Mouse (Mus musculus) liver, embryonic 12.5 days (tissue): ENCODE results near the gene Klk1b8. TPM values are rescaled to one million over a fixed set of nuclear protein-coding genes. Genes with fewer than 3 reads are reported as not detected.

Experiments
- ATAC-seq: fragments of 200-750 bp; cut with Nextera tagmentation; 2 replicates; pipeline ENCODE4 v1.8.0; 2017; ENCODE audit warnings: moderate number of reproducible peaks, mild to moderate bottlenecking, moderate library complexity
- H3K27ac ChIP-seq: fragments of 300-500 bp; sonication (generic); 2 replicates; pipeline ENCODE4 v1.5.1; 2016; ENCODE audit warnings: mild to moderate bottlenecking
- H3K27me3 ChIP-seq: fragments of 300-500 bp; sonication (generic); replicated peaks from 2 replicates; pipeline ENCODE4 v1.6.1; 2016; ENCODE audit warnings: mild to moderate bottlenecking, moderate library complexity
- H3K36me3 ChIP-seq: fragments of 300-500 bp; sonication (generic); 2 replicates; pipeline ENCODE4 v1.6.1; 2016; ENCODE audit warnings: mild to moderate bottlenecking, moderate library complexity
- H3K4me1 ChIP-seq: fragments of 300-500 bp; sonication (generic); 2 replicates; pipeline ENCODE4 v1.6.1; 2016
- H3K4me2 ChIP-seq: fragments of 300-500 bp; sonication (generic); 2 replicates; pipeline ENCODE4 v1.6.1; 2016; ENCODE audit warnings: mild to moderate bottlenecking, moderate library complexity
- H3K4me3 ChIP-seq: fragments of 300-500 bp; sonication (generic); 2 replicates; pipeline ENCODE4 v1.5.1; 2016; ENCODE audit warnings: mild to moderate bottlenecking, moderate library complexity
- H3K9ac ChIP-seq: fragments of 300-500 bp; sonication (generic); 2 replicates; pipeline ENCODE4 v1.6.1; 2016; ENCODE audit warnings: mild to moderate bottlenecking, moderate library complexity
- H3K9me3 ChIP-seq: fragments of 300-500 bp; sonication (generic); replicated peaks from 2 replicates; pipeline ENCODE4 v1.6.1; 2016; ENCODE audit warnings: mild to moderate bottlenecking, moderate library complexity
- WGBS: fragments of 180-500 bp; shearing (Covaris S2); methylation state at CpG from one replicate; pipeline ENCODE4 v1.1.7; 2016; ENCODE audit not compliant: insufficient replicate concordance; 5-methylcytosine and 5-hydroxymethylcytosine counted together
- polyA plus RNA-seq: library from polyadenylated mRNA; unstranded; fragments of >200 nt; fragmentation: Nextera tagmentation; extraction: Ambion mirVana; gene quantifications from 2 replicates; pipeline ENCODE4 v1.2.1, GENCODE M21; 2016

Gene Klk1b8
- not detected in 2 replicates for polyA plus RNA-seq

DNA sequence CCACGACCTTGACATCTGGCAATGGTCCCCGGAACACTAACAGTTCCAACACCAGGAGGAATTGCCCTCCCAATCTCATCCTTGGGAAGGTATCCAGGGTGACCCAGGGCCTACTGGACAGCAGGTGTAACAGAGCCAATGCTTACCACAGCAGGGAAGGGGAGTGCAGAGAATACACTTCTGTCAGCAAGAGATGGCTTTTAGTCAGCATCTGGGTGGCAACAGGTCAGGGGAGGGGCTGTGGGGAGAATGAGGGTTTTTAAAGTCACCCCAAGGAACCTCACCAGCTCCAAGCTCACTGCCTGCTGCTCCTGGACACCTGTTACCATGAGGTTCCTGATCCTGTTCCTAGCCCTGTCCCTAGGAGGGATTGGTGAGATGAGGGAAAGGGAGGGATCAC lies at the start of gene Klk1b8:
TSS of gene Klk1b8 (plus strand) at position 301 of the 400 bp plus-strand sequence.
- Histone ChIP-seq H3K9ac (no peak within 1 kb of the TSS), H3K4me3 (no peak within 1 kb of the TSS), H3K4me1 (no peaks in the 10 kb centered on the region), H3K27ac (no peak within 1 kb of the TSS), H3K36me3 (no peaks in the 10 kb centered on the region), H3K4me2 (no peak within 1 kb of the TSS), H3K27me3 (no peaks in the 10 kb centered on the region), H3K9me3 (no peaks in the 10 kb centered on the region)
- no peak for ATAC-seq
- WGBS: 52% methylated on average over 2 of the region's 2 CpGs

DNA sequence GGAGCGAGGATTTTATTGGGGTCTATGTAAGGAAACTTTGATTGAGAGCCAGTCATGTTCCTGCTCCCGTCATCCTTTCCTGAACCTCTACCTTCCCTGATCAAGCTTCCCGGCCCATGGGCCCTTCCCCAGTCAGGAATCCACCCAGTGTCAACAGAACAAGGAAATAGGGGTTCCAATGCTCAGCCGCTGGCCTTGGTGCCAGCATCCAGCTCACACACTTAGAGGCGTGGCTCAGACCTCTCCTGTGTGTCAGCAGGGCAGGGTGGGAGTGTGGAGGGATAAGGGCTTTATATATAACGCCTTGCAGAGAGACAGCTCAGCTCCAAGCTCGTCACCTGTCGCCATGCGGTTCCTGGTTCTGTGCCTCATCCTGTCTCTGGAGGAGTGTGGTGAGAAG lies 35.6 kb upstream of the Klk1b8 start:
- ATAC-seq: no peak
- H3K4me3 ChIP-seq: no peak overlapping the region

DNA sequence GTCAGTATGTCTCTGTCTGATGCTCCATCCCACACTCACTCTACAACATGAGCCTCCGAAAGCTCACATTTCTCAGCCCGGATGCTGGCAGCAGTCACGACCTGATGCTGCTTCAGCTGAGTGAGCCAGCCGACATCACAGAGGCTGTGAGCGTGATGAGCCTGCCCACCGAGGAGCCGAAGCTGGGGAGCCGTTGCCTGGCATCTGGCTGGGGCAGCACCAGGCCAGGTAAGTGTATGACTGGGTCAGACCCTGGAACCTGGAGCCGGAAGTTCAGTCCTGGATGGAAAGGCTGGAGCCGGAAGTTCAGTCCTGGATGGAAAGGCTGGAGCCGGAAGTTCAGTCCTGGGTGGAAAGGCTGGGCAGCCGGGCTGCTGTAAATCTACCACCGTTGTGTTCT lies 32.0 kb upstream of the Klk1b8 start:
- Histone ChIP-seq H3K27ac (no peak overlapping the region), H3K9me3 (no peaks in the 10 kb centered on the region), H3K4me2 (no peak overlapping the region), H3K36me3 (no peaks in the 10 kb centered on the region), H3K4me3 (no peak overlapping the region), H3K9ac (no peak overlapping the region), H3K4me1 (no peaks in the 10 kb centered on the region), H3K27me3 (no peaks in the 10 kb centered on the region; the same call in 1 of the 2 replicates)
- ATAC-seq: no peak
- WGBS: 69% methylated on average over 13 of the region's 13 CpGs

More for the DNA sequence above, 35.6 kb upstream of the Klk1b8 start:
- H3K9ac ChIP-seq: no peak overlapping the region
- H3K4me2 ChIP-seq: no peak overlapping the region
- H3K4me1 ChIP-seq: no peaks in the 10 kb centered on the region
- H3K27ac ChIP-seq: no peak overlapping the region
- 46% methylated on average over 9 of the region's 9 CpGs for WGBS
- H3K27me3 ChIP-seq: no peaks in the 10 kb centered on the region; the same call in 1 of the 2 replicates
- no peaks in the 10 kb centered on the region for H3K36me3 ChIP-seq
- no peaks in the 10 kb centered on the region for H3K9me3 ChIP-seq

DNA sequence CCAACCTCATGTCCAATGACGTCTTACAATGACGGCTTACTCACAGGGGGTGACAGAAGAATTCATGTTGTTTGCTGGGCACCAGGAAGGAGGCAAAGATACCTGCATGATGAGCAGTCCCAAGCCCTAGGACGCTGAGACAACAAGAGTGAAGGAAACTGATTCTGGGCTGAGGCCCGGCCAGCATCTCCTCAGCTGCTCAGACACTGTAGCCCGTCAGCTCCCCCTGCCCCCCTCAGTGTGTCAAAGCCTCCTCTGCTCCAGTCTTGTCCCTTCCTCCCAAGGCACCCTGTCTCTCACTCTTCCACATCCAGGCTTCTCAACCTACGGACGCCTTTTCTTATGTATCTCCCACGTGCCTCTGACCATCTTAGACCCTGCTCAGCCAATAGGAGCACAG lies 31.6 kb upstream of the Klk1b8 start:
- ATAC-seq: no peak
- no peak overlapping the region for H3K27ac ChIP-seq
- 62% methylated on average over 8 of the region's 8 CpGs for WGBS
- H3K4me1 ChIP-seq: no peaks in the 10 kb centered on the region
- H3K9ac ChIP-seq: no peak overlapping the region
- H3K9me3 ChIP-seq: no peaks in the 10 kb centered on the region
- no peaks in the 10 kb centered on the region for H3K36me3 ChIP-seq
- no peaks in the 10 kb centered on the region; the same call in 1 of the 2 replicates for H3K27me3 ChIP-seq
- no peak overlapping the region for H3K4me2 ChIP-seq
- no peak overlapping the region for H3K4me3 ChIP-seq

DNA sequence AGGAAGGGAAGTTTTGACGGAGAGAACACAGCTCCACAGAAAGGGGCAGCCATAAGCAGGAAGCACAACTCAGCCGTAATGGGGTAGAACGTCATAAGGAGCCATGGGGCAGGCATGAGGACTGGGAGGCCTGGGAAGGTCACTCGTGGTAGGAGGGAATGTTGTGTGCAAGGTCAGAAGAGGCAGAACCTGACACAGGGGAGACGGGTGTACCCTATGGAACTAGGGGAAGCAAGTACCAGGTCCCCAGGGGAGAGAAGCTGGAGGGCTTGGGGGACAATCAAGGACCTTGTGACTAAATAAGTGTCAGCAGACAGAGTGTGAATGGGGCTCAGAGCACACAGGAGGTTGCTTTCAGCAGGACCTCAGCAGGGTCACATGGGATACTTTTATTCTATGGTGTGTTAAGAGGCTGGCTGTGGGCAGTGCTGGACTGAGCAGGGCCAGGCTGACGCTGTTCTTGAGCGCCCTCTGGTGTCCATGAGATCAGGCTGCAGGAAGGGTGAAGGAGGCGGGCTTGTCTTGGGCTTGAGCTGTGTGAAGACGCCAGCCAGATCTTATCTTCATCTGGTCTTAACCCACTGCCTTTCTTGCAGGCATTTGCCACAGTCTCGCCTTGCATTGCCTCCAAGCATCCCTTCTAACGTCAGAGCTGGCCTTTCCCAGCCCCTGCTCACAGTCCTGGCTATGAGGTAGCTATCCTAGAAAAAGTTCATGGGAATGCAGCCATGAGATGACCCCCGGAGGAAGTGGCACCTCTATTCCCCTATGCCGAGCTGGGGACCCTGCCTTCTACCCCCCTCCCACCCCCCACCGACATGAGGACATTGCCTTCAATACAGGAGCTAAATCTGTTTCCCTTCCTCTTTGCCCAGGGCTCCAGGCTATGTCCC lies 30.7 kb upstream of the Klk1b8 start:
- Histone ChIP-seq H3K36me3 (no peaks in the 10 kb centered on the region), H3K27me3 (no peaks in the 10 kb centered on the region; the same call in 1 of the 2 replicates), H3K4me3 (no peak overlapping the region), H3K4me2 (no peak overlapping the region), H3K9me3 (no peaks in the 10 kb centered on the region), H3K27ac (no peak overlapping the region), H3K9ac (no peak overlapping the region), H3K4me1 (no peaks in the 10 kb centered on the region)
- ATAC-seq: peak; percentile 74
- 21% methylated on average over 13 of the region's 14 CpGs for WGBS

DNA sequence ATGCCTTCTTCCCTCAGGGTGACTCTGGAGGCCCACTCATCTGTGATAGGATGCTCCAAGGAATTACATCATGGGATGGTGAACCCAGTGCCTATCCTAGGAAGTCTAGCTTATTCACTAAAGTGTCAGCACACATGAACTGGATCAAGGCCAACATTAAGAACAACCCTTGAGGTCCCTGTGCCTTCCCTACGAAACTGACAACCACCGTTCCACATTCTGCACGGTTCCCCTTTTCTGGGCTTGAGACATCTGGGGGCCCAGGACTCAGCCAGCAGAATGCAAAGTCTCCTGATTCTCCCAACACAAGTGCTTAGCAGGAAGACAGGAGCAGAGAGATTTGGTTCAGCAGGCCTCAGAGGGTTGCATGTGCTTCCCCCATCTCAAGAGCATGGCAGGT lies 29.9 kb upstream of the Klk1b8 start:
- H3K27ac ChIP-seq: no peak overlapping the region
- no peak overlapping the region for H3K9ac ChIP-seq
- no peaks in the 10 kb centered on the region for H3K36me3 ChIP-seq
- no peaks in the 10 kb centered on the region for H3K9me3 ChIP-seq
- H3K4me2 ChIP-seq: no peak overlapping the region
- H3K4me1 ChIP-seq: no peaks in the 10 kb centered on the region
- H3K4me3 ChIP-seq: no peak overlapping the region
- ATAC-seq: no peak
- H3K27me3 ChIP-seq: no peaks in the 10 kb centered on the region; the same call in 1 of the 2 replicates
- 45% methylated on average over 3 of the region's 3 CpGs for WGBS

DNA sequence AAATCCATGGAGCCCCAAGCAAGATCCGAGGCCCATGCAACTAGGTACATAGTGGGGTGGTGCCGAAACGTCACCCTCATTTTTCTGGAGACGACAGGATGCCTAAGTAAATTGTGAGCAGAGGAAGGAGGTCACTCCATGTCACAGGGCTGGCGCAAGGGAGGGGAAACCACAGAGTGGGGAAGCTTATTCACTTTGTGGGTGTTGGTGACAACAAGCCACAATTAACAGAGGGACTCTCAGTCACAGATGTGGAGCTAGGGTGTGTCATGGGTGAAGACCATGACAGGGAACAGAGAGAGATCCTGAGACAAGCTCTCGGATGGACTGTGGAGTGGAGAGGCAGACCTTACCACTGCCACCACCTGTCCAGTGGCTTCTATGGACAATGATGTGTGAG lies 29.4 kb upstream of the Klk1b8 start:
- Histone ChIP-seq H3K27me3 (no peaks in the 10 kb centered on the region; the same call in 1 of the 2 replicates), H3K27ac (no peak overlapping the region), H3K4me2 (no peak overlapping the region), H3K36me3 (no peaks in the 10 kb centered on the region), H3K4me1 (no peaks in the 10 kb centered on the region), H3K4me3 (no peak overlapping the region), H3K9me3 (no peaks in the 10 kb centered on the region), H3K9ac (no peak overlapping the region)
- WGBS: 41% methylated on average over 6 of the region's 6 CpGs
- no peak for ATAC-seq

DNA sequence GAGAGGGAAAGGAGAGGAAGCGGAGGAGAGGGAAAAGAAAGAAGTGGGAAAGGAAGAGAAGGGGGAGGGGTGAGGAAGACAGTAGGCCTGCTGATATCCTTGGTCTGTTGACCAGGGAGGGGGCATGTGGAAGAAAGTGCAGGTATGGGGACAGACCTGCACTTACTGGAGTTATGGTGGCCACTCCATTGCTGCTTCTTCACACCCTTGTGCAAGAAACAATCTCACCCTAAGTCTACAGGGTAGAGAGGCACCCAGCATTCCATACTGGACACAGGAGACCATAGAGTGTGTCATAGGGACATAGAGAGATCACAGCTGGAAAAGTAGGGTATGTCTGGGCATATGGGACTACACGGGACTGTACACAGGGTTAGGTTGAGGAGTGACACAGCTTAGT lies 28.5 kb upstream of the Klk1b8 start:
- Histone ChIP-seq H3K27ac (no peak overlapping the region), H3K36me3 (no peaks in the 10 kb centered on the region), H3K9me3 (no peaks in the 10 kb centered on the region), H3K4me1 (no peaks in the 10 kb centered on the region), H3K4me3 (no peak overlapping the region), H3K4me2 (no peak overlapping the region), H3K27me3 (no peaks in the 10 kb centered on the region; the same call in 1 of the 2 replicates), H3K9ac (no peak overlapping the region)
- WGBS: 58% methylated on average over 2 of the region's 2 CpGs
- no peak for ATAC-seq

DNA sequence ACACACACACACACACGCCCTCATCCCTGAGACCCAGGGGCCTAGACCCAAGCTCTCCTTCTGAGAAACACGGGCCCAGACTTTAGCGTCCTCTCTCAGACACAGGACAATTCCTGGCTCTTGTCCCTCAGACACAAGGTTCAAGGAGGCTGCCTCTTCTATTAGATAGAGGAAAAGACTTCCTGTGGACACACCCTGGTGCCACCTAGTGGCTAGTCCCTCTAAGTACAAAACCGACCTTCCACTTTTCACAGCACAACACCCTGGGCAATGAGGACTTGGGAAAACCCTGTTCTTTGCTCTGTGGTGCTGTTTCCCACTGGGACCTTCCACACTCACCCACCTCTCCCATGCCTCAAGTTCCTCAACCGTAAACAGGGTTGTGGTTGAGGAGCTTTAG lies 24.5 kb upstream of the Klk1b8 start:
- Histone ChIP-seq H3K4me3 (no peak overlapping the region), H3K27ac (no peak overlapping the region), H3K9me3 (no peaks in the 10 kb centered on the region), H3K27me3 (no peaks in the 10 kb centered on the region; the same call in 1 of the 2 replicates), H3K36me3 (no peaks in the 10 kb centered on the region), H3K9ac (no peak overlapping the region), H3K4me2 (no peak overlapping the region), H3K4me1 (no peaks in the 10 kb centered on the region)
- WGBS: 49% methylated on average over 5 of the region's 5 CpGs
- ATAC-seq: no peak

DNA sequence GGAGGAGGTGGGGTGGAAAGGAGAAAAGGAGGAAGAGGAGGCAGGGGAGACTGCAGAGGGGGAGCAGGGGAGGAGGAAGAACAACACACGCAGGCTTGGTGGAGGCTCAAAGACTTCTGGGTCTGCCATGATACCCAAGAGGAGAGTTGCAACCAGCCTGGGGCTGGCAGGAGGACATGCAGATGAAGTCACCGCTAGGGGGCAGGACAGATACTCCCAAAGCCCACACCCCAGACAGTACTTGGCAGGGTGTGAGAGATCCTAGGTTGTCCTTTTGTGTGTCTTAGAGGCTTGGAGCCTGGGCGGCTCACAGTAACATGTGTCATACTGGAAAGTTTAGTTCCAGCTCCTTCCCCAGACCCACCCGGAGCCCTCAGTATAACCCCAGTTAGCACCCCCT lies 21.9 kb upstream of the Klk1b8 start:
- 39% methylated on average over 4 of the region's 4 CpGs for WGBS

DNA sequence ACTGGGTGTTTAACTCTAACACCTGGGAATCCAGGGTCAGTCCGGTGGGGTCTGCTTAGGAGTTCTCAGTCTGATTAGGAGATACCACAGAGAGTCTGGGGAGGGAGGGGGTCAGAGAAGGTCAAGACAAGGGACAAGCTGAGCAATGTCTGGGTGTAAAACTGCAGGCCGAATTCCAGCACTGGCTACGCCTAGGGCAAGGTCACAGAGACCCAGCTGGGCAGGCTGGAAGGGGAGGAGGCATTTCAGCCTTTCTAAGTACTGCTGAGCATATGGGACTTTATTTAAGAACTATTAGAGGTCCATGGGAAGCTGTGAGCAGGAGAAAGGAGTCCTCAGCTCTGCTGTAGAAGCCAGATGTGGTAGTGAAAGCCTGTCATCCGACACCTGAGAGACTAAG lies 18.1 kb upstream of the Klk1b8 start:
- Histone ChIP-seq H3K27ac (no peak overlapping the region), H3K9ac (no peak overlapping the region), H3K36me3 (no peaks in the 10 kb centered on the region), H3K9me3 (no peaks in the 10 kb centered on the region), H3K4me3 (no peak overlapping the region), H3K27me3 (no peaks in the 10 kb centered on the region), H3K4me2 (no peak overlapping the region), H3K4me1 (no peaks in the 10 kb centered on the region)
- WGBS: 55% methylated on average over 4 of the region's 4 CpGs
- ATAC-seq: no peak

More for the DNA sequence above, 21.9 kb upstream of the Klk1b8 start:
- Histone ChIP-seq H3K27ac (no peak overlapping the region), H3K9ac (no peak overlapping the region), H3K4me3 (no peak overlapping the region), H3K4me2 (no peak overlapping the region), H3K4me1 (no peaks in the 10 kb centered on the region), H3K36me3 (no peaks in the 10 kb centered on the region), H3K9me3 (no peaks in the 10 kb centered on the region), H3K27me3 (no peaks in the 10 kb centered on the region)
- ATAC-seq: no peak

DNA sequence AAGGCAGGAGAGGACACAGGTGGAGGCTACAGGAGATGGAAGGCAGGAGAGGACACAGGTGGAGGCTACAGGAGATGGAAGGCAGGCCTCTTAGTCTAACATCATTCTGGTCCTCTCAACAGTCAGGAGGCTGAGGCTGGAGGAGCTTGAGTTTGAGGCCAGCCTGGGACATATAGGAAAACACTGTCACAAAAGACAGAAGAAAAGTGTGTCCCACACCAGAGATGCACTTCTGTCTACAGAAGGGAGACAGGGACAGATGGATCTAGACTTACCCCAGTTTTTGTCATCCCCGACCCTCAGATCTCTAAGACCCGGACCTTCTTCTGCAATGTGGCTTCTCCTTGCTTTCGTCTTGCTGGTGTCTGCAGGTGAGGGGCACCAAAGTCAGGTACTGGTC lies 17.0 kb upstream of the Klk1b8 start, which contains the start of gene Klk15:
TSS of gene Klk15 (plus strand) at position 301 of the 400 bp plus-strand sequence.
- no peaks in the 10 kb centered on the region for H3K36me3 ChIP-seq
- H3K4me3 ChIP-seq: no peak within 1 kb of the TSS
- WGBS: 55% methylated on average over 3 of the region's 3 CpGs
- no peak within 1 kb of the TSS for H3K9ac ChIP-seq
- no peak for ATAC-seq
- no peaks in the 10 kb centered on the region for H3K9me3 ChIP-seq
- H3K27ac ChIP-seq: no peak within 1 kb of the TSS
- H3K4me2 ChIP-seq: no peak within 1 kb of the TSS
- no peaks in the 10 kb centered on the region for H3K4me1 ChIP-seq
- H3K27me3 ChIP-seq: no peaks in the 10 kb centered on the region
